Mouse (Mus musculus): ENCODE data around the gene Gabrg3.
"Not testable (repeated sequence)": the region's sequence is repeated elsewhere in the genome, so short reads cannot be mapped to it uniquely, and the experiment has no call there.

Gene Gabrg3

DNA sequence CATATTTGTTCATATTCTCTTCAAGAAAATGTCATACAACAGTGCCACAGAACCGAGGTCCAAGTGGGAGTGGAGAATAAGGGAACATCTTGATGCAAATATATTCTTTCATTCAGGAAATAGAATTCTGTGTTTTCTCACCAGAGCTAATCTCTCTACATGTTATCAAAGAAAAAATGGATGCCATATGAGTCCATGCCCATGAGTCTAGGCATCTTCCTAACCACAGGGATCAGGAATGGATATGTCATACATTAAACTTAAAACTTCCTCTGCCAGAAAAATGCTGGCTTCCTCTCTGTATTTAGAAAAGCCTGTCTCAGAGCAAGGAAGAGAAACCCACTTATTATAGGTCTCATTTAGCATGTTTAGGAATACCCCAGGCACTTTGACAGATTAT lies 92.9 kb downstream of the Gabrg3 start:
- Histone ChIP-seq H3K36me3 (ENCODE audit: insufficient read depth, low read length) (no peaks in the 10 kb centered on the region), H3K4me3 (replicated peaks; ENCODE audit: low read length) (no peak overlapping the region), H3K4me1 (replicated peaks; ENCODE audit: low read depth, low read length) (no peaks in the 10 kb centered on the region), H3K27me3 (ENCODE audit: insufficient read depth, low read length) (no peaks in the 10 kb centered on the region), H3K9me3 (ENCODE audit: low read length) (no peaks in the 10 kb centered on the region)
- TF ChIP-seq POU5F1 (IDR thresholded peaks at IDR 0.05; ENCODE audit: borderline replicate concordance, low read length) (no peak), NANOG (IDR thresholded peaks at IDR 0.05; ENCODE audit: borderline replicate concordance, low read length) (no peak), CTCF (conservative IDR thresholded peaks at IDR 0.05; ENCODE audit: low read length) (no peak)

DNA sequence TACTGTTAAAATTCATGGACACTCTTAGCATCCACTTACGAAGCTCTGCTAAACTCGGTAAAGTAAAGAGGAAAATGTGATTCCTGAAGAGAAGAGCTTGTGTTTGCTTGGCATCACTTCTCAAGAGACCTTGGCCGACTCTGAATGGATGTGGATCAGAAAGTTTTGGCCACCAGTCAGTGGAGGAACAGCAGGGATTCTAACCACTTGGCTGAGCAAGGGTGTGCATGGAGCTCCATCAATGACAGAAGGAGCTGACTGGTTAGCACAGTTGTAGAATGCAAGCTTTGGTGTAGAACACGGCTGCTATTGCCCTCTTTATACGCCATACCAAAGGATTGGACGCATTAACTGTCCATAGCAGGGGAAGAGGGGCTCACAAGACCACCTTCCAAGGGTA lies 93.4 kb downstream of the Gabrg3 start:
- no peak overlapping the region for H3K4me3 ChIP-seq (replicated peaks; ENCODE audit: low read length)
- no peaks in the 10 kb centered on the region for H3K36me3 ChIP-seq (ENCODE audit: insufficient read depth, low read length)
- H3K4me1 ChIP-seq (replicated peaks; ENCODE audit: low read depth, low read length): no peaks in the 10 kb centered on the region
- no peaks in the 10 kb centered on the region for H3K27me3 ChIP-seq (ENCODE audit: insufficient read depth, low read length)
- TF ChIP-seq NANOG (IDR thresholded peaks at IDR 0.05; ENCODE audit: borderline replicate concordance, low read length) (no peak), CTCF (conservative IDR thresholded peaks at IDR 0.05; ENCODE audit: low read length) (no peak), POU5F1 (IDR thresholded peaks at IDR 0.05; ENCODE audit: borderline replicate concordance, low read length) (no peak)
- H3K9me3 ChIP-seq (ENCODE audit: low read length): no peaks in the 10 kb centered on the region

DNA sequence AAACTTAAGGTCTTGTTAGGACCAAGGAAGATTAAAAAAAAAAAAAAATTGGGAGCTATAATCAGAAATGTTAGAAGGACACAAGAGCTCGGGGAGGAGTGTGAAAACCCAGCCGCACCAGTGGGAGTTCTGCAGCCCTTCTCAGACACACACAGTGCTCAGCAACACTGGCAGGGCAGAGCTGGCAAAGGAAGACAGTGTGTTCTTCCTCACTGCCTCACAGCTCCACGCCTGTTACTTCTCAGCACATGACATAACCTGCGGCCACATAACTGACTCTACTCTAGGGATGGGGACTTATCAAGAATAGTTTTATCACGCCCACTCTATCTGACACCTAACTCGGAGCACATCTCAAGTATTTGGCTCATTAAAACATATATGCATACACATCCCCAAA lies 103.8 kb downstream of the Gabrg3 start:
- Histone ChIP-seq H3K4me1 (replicated peaks; ENCODE audit: low read depth, low read length) (no peaks in the 10 kb centered on the region), H3K4me3 (replicated peaks; ENCODE audit: low read length) (no peak overlapping the region), H3K9me3 (ENCODE audit: low read length) (no peaks in the 10 kb centered on the region), H3K27me3 (ENCODE audit: insufficient read depth, low read length) (no peaks in the 10 kb centered on the region), H3K36me3 (ENCODE audit: insufficient read depth, low read length) (no peaks in the 10 kb centered on the region)
- TF ChIP-seq POU5F1 (IDR thresholded peaks at IDR 0.05; ENCODE audit: borderline replicate concordance, low read length): no peak
- TF ChIP-seq NANOG (IDR thresholded peaks at IDR 0.05; ENCODE audit: borderline replicate concordance, low read length): no peak

DNA sequence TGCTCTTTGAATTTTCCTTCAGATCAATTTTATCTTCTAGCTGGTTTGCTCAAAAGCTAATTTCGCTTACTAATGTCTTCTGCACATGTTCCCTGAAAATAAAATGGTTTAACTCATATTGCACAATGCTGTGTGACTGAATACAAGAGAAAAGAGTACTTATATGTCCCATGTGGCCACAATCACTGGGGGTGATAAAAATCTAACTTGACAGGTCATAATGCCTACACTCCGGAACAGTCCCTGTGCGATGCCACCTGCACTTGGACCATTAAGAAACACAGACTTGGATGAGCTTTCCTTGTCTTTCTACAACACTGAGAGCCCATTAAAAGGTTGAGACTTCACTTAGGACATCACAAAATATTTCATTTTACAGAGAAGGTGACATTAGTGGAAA lies 108.1 kb downstream of the Gabrg3 start:
- H3K9me3 ChIP-seq (ENCODE audit: low read length): no peaks in the 10 kb centered on the region
- TF ChIP-seq NANOG (IDR thresholded peaks at IDR 0.05; ENCODE audit: borderline replicate concordance, low read length) (no peak), POU5F1 (IDR thresholded peaks at IDR 0.05; ENCODE audit: borderline replicate concordance, low read length) (no peak), CTCF (conservative IDR thresholded peaks at IDR 0.05; ENCODE audit: low read length) (no peak)
- no peaks in the 10 kb centered on the region for H3K36me3 ChIP-seq (ENCODE audit: insufficient read depth, low read length)
- H3K27me3 ChIP-seq (ENCODE audit: insufficient read depth, low read length): no peaks in the 10 kb centered on the region
- no peak overlapping the region for H3K4me3 ChIP-seq (replicated peaks; ENCODE audit: low read length)
- H3K4me1 ChIP-seq (replicated peaks; ENCODE audit: low read depth, low read length): no peaks in the 10 kb centered on the region

DNA sequence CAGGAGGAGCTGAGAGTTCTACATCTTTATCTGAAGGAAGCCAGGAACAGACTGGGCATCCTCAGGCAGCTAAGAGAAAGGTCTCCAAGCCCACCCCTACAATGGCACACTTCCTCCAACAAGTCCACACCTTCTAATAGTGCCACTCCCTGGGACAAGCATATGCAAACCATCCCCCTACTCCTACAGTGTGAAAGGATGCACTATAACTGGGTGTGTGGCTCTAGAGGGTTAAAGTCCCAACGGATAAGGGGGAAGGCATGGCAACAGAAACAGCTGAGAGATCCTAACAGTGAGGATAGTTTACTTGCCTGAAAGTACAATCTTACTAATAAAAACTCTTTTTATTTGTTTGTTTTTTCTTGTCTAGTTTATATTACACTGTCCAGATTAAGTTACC lies 126.8 kb downstream of the Gabrg3 start:
- no peaks in the 10 kb centered on the region for H3K4me1 ChIP-seq (replicated peaks; ENCODE audit: low read depth, low read length)
- TF ChIP-seq POU5F1 (IDR thresholded peaks at IDR 0.05; ENCODE audit: borderline replicate concordance, low read length): no peak
- TF ChIP-seq CTCF (conservative IDR thresholded peaks at IDR 0.05; ENCODE audit: low read length): no peak
- no peak for TF ChIP-seq NANOG (IDR thresholded peaks at IDR 0.05; ENCODE audit: borderline replicate concordance, low read length)
- H3K36me3 ChIP-seq (ENCODE audit: insufficient read depth, low read length): no peaks in the 10 kb centered on the region
- no peaks in the 10 kb centered on the region for H3K9me3 ChIP-seq (ENCODE audit: low read length)
- no peak overlapping the region for H3K4me3 ChIP-seq (replicated peaks; ENCODE audit: low read length)
- no peaks in the 10 kb centered on the region for H3K27me3 ChIP-seq (ENCODE audit: insufficient read depth, low read length)

DNA sequence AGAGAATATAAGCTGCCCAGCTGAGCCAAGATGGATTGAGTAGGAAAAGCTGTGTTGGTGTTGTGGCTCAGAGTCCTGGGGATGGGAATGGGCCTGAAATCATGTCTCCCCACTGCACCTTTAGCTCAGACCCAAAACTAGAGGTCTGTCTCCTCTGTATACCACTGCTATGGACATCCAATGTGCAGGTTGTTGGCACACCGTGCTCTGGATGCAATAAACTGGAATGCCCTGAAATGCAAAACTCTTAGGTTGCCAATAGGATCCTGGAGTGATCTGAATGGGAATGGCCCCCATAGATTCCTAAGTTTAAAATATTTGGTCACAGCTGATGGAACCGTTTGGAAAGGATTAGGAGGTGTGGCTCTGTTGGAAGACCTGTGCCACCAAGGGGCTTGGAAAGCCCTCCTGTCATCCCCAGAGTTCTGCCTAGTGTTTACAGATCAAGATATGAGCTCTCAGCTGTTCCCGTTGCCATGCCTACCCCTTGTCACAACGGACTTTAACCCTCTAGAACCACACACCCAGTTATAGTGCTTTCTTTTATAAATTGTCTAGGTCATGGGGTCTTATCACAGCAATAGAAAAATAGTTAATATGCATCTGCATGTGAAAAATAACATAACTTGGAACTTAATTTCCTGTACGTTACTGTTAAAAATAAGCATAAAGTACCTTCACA lies 128.0 kb downstream of the Gabrg3 start:
- H3K36me3 ChIP-seq (ENCODE audit: insufficient read depth, low read length): no peaks in the 10 kb centered on the region
- H3K9me3 ChIP-seq (ENCODE audit: low read length): no peaks in the 10 kb centered on the region
- no peak overlapping the region for H3K4me3 ChIP-seq (replicated peaks; ENCODE audit: low read length)
- TF ChIP-seq NANOG (IDR thresholded peaks at IDR 0.05; ENCODE audit: borderline replicate concordance, low read length) (no peak), POU5F1 (IDR thresholded peaks at IDR 0.05; ENCODE audit: borderline replicate concordance, low read length) (no peak), CTCF (conservative IDR thresholded peaks at IDR 0.05; ENCODE audit: low read length) (no peak)
- H3K27me3 ChIP-seq (ENCODE audit: insufficient read depth, low read length): no peaks in the 10 kb centered on the region
- no peaks in the 10 kb centered on the region for H3K4me1 ChIP-seq (replicated peaks; ENCODE audit: low read depth, low read length)

DNA sequence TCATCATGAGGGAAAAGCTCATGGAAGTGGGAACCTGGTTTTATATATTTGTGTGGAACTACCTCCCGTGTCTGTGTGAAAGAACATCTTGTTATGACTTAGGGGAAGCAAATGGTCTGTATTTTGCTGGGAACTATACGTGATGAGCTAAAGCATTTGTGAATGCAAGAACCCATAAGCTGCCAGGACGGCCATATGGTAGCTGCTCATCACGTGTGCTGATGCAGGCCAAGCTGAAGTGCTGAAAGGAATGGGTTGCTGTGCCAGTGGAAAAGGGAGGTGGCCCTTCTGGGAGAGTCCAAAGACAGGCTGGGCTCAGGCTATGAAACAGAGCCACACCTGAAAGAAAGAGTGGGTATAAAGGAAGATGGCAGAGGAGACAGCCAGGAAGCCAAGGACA lies 143.0 kb downstream of the Gabrg3 start:
- Histone ChIP-seq H3K36me3 (ENCODE audit: insufficient read depth, low read length) (no peaks in the 10 kb centered on the region), H3K27me3 (ENCODE audit: insufficient read depth, low read length) (no peaks in the 10 kb centered on the region), H3K4me1 (replicated peaks; ENCODE audit: low read depth, low read length) (no peaks in the 10 kb centered on the region), H3K9me3 (ENCODE audit: low read length) (no peaks in the 10 kb centered on the region), H3K4me3 (replicated peaks; ENCODE audit: low read length) (no peak overlapping the region)
- TF ChIP-seq NANOG (IDR thresholded peaks at IDR 0.05; ENCODE audit: borderline replicate concordance, low read length) (no peak), POU5F1 (IDR thresholded peaks at IDR 0.05; ENCODE audit: borderline replicate concordance, low read length) (no peak), CTCF (conservative IDR thresholded peaks at IDR 0.05; ENCODE audit: low read length) (no peak)

DNA sequence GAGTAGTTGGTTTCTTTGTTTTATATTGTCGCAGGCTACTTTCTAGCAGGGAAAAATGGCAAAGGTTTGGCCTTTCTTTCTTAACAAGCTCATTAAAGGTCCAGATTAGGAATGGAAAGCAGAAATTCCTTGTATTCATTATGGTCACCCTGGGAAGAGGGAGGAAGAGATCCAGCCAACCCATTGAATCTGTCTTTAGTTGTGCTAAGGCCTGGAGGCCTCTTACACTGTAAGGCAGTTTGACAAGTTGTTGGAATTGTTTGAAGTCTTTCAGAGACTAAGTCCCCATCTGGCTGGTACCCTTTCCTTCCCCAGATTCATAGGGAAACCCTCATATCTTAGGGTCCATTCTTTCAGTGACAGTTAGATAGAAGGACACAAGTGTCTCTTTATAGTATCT lies 172.9 kb downstream of the Gabrg3 start:
- Histone ChIP-seq H3K9me3 (ENCODE audit: low read length) (no peaks in the 10 kb centered on the region), H3K36me3 (ENCODE audit: insufficient read depth, low read length) (no peaks in the 10 kb centered on the region), H3K4me1 (replicated peaks; ENCODE audit: low read depth, low read length) (peaks cover 3% of the 10 kb centered on the region; the same call in 1 of the 2 replicates), H3K4me3 (replicated peaks; ENCODE audit: low read length) (no peak overlapping the region), H3K27me3 (ENCODE audit: insufficient read depth, low read length) (no peaks in the 10 kb centered on the region)
- TF ChIP-seq POU5F1 (IDR thresholded peaks at IDR 0.05; ENCODE audit: borderline replicate concordance, low read length) (no peak), CTCF (conservative IDR thresholded peaks at IDR 0.05; ENCODE audit: low read length) (no peak), NANOG (IDR thresholded peaks at IDR 0.05; ENCODE audit: borderline replicate concordance, low read length) (no peak)

DNA sequence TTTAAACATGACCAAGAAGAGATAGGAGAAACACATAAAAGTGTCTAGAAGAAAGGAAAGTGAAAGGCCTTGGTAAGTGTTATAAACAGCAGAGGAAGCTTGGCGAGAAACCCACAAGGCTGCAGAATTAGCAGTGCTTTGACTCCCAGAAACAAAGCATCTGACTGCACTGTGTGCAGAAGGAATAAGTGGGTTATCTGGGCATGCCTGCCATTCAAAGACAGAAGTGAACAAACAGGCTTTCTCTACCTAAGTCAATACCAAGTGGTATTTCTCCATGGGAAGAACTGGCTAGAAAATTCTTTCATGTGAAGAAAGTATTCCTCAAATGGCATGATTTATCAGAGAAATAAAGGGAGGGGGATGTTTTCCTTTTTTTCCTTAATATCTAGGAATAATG lies 201.0 kb downstream of the Gabrg3 start:
- Histone ChIP-seq H3K36me3 (ENCODE audit: insufficient read depth, low read length) (no peaks in the 10 kb centered on the region), H3K4me1 (replicated peaks; ENCODE audit: low read depth, low read length) (no peaks in the 10 kb centered on the region), H3K4me3 (replicated peaks; ENCODE audit: low read length) (no peak overlapping the region), H3K27me3 (ENCODE audit: insufficient read depth, low read length) (no peaks in the 10 kb centered on the region), H3K9me3 (ENCODE audit: low read length) (no peaks in the 10 kb centered on the region)
- TF ChIP-seq POU5F1 (IDR thresholded peaks at IDR 0.05; ENCODE audit: borderline replicate concordance, low read length): no peak
- no peak for TF ChIP-seq NANOG (IDR thresholded peaks at IDR 0.05; ENCODE audit: borderline replicate concordance, low read length)
- TF ChIP-seq CTCF (conservative IDR thresholded peaks at IDR 0.05; ENCODE audit: low read length): no peak

DNA sequence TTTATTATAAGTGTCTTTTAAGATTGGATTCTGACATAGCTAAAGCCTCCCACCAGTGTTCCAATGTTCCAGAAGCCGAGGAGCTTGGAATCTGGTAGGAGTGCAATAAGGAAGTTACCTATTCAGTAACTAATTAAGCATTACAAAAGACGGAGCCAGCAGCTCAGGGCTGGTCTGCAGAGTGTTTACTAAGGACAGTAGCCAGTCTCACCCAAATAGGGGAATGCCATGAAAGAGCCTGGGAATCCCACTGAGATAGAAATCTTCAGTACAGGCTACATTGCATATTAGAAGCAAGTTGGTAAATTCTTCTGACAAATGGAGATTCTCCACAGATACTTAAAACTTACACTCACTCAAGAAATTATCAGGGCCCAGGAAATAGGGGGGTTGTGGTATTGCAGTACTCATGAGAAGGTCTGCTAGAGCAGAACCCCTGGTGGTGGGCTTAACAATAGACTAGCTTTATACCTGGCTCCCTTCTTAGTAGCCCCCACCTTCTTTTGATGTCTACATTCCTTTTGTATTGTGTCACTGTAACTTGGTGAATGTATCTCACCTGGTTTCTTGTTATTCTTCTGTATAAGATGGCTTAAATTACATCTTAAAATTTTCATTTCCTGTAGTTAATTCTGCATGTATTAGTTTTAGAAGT lies 211.0 kb downstream of the Gabrg3 start:
- H3K27me3 ChIP-seq (ENCODE audit: insufficient read depth, low read length); H3K9me3 ChIP-seq (ENCODE audit: low read length); H3K4me3 ChIP-seq (replicated peaks; ENCODE audit: low read length); H3K36me3 ChIP-seq (ENCODE audit: insufficient read depth, low read length): not testable (repeated sequence)
- peaks cover 21% of the 10 kb centered on the region for H3K4me1 ChIP-seq (replicated peaks; ENCODE audit: low read depth, low read length)
